Comparison of ENCODE assay signal across 8 mouse cellular contexts in the genomic region with DNA sequence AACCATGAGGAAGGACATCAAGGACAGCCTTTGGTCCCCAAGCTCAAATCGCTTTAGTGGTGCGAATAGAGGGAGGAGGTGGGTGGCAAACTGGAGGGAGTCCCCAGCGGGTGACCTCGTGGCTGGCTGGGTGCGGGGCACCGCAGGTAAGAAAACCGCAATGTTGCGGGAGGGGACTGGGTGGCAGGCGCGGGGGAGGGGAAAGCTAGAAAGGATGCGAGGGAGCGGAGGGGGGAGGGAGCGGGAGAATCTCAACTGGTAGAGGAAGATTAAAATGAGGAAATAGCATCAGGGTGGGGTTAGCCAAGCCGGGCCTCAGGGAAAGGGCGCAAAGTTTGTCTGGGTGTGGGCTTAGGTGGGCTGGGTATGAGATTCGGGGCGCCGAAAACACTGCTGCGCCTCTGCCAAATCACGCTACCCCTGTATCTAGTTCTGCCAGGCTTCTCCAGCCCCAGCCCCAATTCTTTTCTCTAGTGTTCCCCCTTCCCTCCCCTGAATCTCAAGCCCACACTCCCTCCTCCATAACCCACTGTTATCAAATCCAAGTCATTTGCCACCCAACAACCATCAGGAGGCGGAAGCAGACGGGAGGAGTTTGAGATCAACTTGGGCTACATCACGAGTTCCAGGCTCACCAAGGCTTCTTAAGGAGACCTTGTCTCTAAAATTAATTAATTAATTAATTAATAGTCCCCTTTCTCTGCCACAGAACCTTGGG. TPM values are rescaled to one million over a fixed set of nuclear protein-coding genes. Genes with fewer than 3 reads are reported as not detected.
DNase-seq lines count a peak whose midpoint lies in the region; ATAC-seq and TF ChIP-seq lines count a peak whose summit lies in the region.

No protein-coding gene starts in this region.

- no peaks in the 10 kb centered on the region for H3K36me3 ChIP-seq in hindbrain, embryonic 11.5 days (ENCODE audit: control insufficient read depth, insufficient read depth, low read length)
- no peaks in the 10 kb centered on the region for H3K36me3 ChIP-seq in liver, embryonic 15.5 days (replicated peaks)
- H3K36me3 ChIP-seq in stomach, embryonic 14.5 days (ENCODE audit: control insufficient read depth, insufficient read depth, low read length) = no peaks in the 10 kb centered on the region

- peak overlapping the region; percentile 87 for H3K4me3 ChIP-seq in cerebellum, adult 2 months (replicated peaks; ENCODE audit: insufficient read depth, low read depth, low read length)
- peak overlapping the region; percentile 29 for H3K4me3 ChIP-seq in hindbrain, embryonic 11.5 days (ENCODE audit: low read depth, low read length)
- peak overlapping the region; percentile 2; the same call in 1 of the 2 replicates for H3K4me3 ChIP-seq in liver, embryonic 15.5 days (replicated peaks)
- H3K4me3 ChIP-seq in stomach, embryonic 14.5 days (ENCODE audit: low read depth, low read length) = peak overlapping the region; percentile 27

- H3K27ac ChIP-seq in cerebellum, adult 2 months (ENCODE audit: insufficient read depth, low read length) = peak overlapping the region; percentile 9; the same call in 1 of the 2 replicates
- no peak overlapping the region for H3K27ac ChIP-seq in hindbrain, embryonic 11.5 days (ENCODE audit: low read depth, low read length)
- H3K27ac ChIP-seq in liver, embryonic 15.5 days (replicated peaks) = no peak overlapping the region
- H3K27ac ChIP-seq in stomach, embryonic 14.5 days (ENCODE audit: low read length) = no peak overlapping the region

- H3K4me2 ChIP-seq in hindbrain, embryonic 11.5 days (replicated peaks; ENCODE audit: low read depth, low read length) = peak overlapping the region; percentile 48
- no peak overlapping the region for H3K4me2 ChIP-seq in liver, embryonic 15.5 days
- peak overlapping the region; percentile 60 for H3K4me2 ChIP-seq in stomach, embryonic 14.5 days (replicated peaks; ENCODE audit: low read depth, low read length)

- H3K9me3 ChIP-seq in hindbrain, embryonic 11.5 days (ENCODE audit: control insufficient read depth, low read length) = no peaks in the 10 kb centered on the region
- H3K9me3 ChIP-seq in liver, embryonic 15.5 days (replicated peaks) = no peaks in the 10 kb centered on the region
- H3K9me3 ChIP-seq in stomach, embryonic 14.5 days (ENCODE audit: control insufficient read depth, low read depth, low read length) = no peaks in the 10 kb centered on the region

- DNase-seq in cerebellum, adult 2 months = peak; percentile 29 to 48
- no peak for DNase-seq in cerebellum, adult 11 months
- DNase-seq in right cerebral cortex, adult 18-20 months = peak; percentile 53
- no peak for DNase-seq in right cerebral cortex, postnatal 36 days (ENCODE audit: low spot score in 2 of 2)
- DNase-seq in hindbrain, embryonic 11.5 days (ENCODE audit: low spot score) = peak; percentile 8
- DNase-seq in urinary bladder, postnatal 36 days (ENCODE audit: low spot score in 2 of 2) = no peak

- WGBS in cerebellum, adult 2 months = 14% methylated on average over 23 of the region's 23 CpGs
- 3% methylated on average over 23 of the region's 23 CpGs for WGBS in hindbrain, embryonic 11.5 days
- 3% methylated on average over 23 of the region's 23 CpGs for WGBS in liver, embryonic 15.5 days (ENCODE audit: insufficient replicate concordance)
- WGBS in stomach, embryonic 14.5 days = 3% methylated on average over 23 of the region's 23 CpGs

- no peak for ATAC-seq in hindbrain, embryonic 11.5 days (ENCODE audit: low FRiP score)
- ATAC-seq in liver, embryonic 15.5 days (ENCODE audit: insufficient read depth) = no peak
- ATAC-seq in stomach, embryonic 14.5 days (ENCODE audit: insufficient number of reproducible peaks, insufficient read depth, low FRiP score, low read depth) = no peak

- H3K9ac ChIP-seq in hindbrain, embryonic 11.5 days (ENCODE audit: low read depth, low read length) = peak overlapping the region; percentile 12; the same call in 1 of the 2 replicates
- H3K9ac ChIP-seq in liver, embryonic 15.5 days = no peak overlapping the region
- H3K9ac ChIP-seq in stomach, embryonic 14.5 days (replicated peaks; ENCODE audit: low read depth, low read length) = no peak overlapping the region

- TF ChIP-seq POLR2A in cerebellum, adult 2 months (IDR thresholded peaks at IDR 0.05; ENCODE audit: borderline replicate concordance, insufficient read depth, low read length) = no peak

- TF ChIP-seq CTCF in cerebellum, adult 2 months (IDR thresholded peaks at IDR 0.05; ENCODE audit: borderline replicate concordance, insufficient read depth, low read depth, low read length) = no peak

- no peaks in the 10 kb centered on the region for H3K27me3 ChIP-seq in cerebellum, adult 2 months (ENCODE audit: control insufficient read depth, insufficient read depth, low read length)
- peaks cover 26% of the 10 kb centered on the region for H3K27me3 ChIP-seq in hindbrain, embryonic 11.5 days (ENCODE audit: control insufficient read depth, insufficient read depth, low read length)
- peaks cover 74% of the 10 kb centered on the region for H3K27me3 ChIP-seq in liver, embryonic 15.5 days
- H3K27me3 ChIP-seq in stomach, embryonic 14.5 days (ENCODE audit: control insufficient read depth, insufficient read depth, low read length) = peaks cover 11% of the 10 kb centered on the region; the same call in 1 of the 2 replicates

- no peaks in the 10 kb centered on the region for H3K4me1 ChIP-seq in cerebellum, adult 2 months (ENCODE audit: control insufficient read depth, insufficient read depth, low read length)
- peaks cover 2% of the 10 kb centered on the region; the same call in 1 of the 2 replicates for H3K4me1 ChIP-seq in hindbrain, embryonic 11.5 days (replicated peaks; ENCODE audit: control insufficient read depth, insufficient read depth, low read length)
- H3K4me1 ChIP-seq in liver, embryonic 15.5 days (replicated peaks) = no peaks in the 10 kb centered on the region
- H3K4me1 ChIP-seq in stomach, embryonic 14.5 days (ENCODE audit: control insufficient read depth, insufficient read depth, low read length) = peaks cover 12% of the 10 kb centered on the region

RNA-seq across cellular contexts. Expression of a gene that starts 0.7 kb away (rescaled TPM):
- polyA plus RNA-seq in cerebellum, adult 2 months (2012; rRNA removed) = 860 and 925 TPM in 2 replicates
- 0.31 and 0.35 TPM in 2 replicates for polyA plus RNA-seq in hindbrain, embryonic 11.5 days (2014; fragmentation: Nextera tagmentation; extraction: Ambion mirVana)
- 0.15 and 0.26 TPM in 2 replicates for polyA plus RNA-seq in liver, embryonic 15.5 days (2015; fragmentation: Nextera tagmentation; extraction: Ambion mirVana)
- 0.88 and 1.5 TPM in 2 replicates for polyA plus RNA-seq in stomach, embryonic 14.5 days (2014; fragmentation: Nextera tagmentation; extraction: Ambion mirVana)

RNA-seq across cellular contexts. Expression of a gene that starts 23.0 kb away (rescaled TPM):
- polyA plus RNA-seq in cerebellum, adult 2 months (2012; rRNA removed) = 43.5 and 47.1 TPM in 2 replicates
- polyA plus RNA-seq in hindbrain, embryonic 11.5 days (2014; fragmentation: Nextera tagmentation; extraction: Ambion mirVana) = 11.4 and 13.9 TPM in 2 replicates
- polyA plus RNA-seq in liver, embryonic 15.5 days (2015; fragmentation: Nextera tagmentation; extraction: Ambion mirVana) = 3.7 and 4.3 TPM in 2 replicates
- polyA plus RNA-seq in stomach, embryonic 14.5 days (2014; fragmentation: Nextera tagmentation; extraction: Ambion mirVana) = 10.5 and 15.0 TPM in 2 replicates

RNA-seq across cellular contexts. Expression of a gene that starts 57.7 kb away (rescaled TPM):
- polyA plus RNA-seq in cerebellum, adult 2 months (2012; rRNA removed) = 2.7 and 7.3 TPM in 2 replicates
- polyA plus RNA-seq in hindbrain, embryonic 11.5 days (2014; fragmentation: Nextera tagmentation; extraction: Ambion mirVana) = 0.10 and 0.23 TPM in 2 replicates
- polyA plus RNA-seq in liver, embryonic 15.5 days (2015; fragmentation: Nextera tagmentation; extraction: Ambion mirVana) = 0.10 TPM in 1 of 2 replicates, not detected in the other
- polyA plus RNA-seq in stomach, embryonic 14.5 days (2014; fragmentation: Nextera tagmentation; extraction: Ambion mirVana) = 0.26 and 0.28 TPM in 2 replicates

Comparison
In these comparisons a context has a peak if more than half of its experiments do, and no peak if none do; other contexts are left out.
1. DNase-seq: peak in cerebellum, adult 2 months (2 of 2), right cerebral cortex, adult 18-20 months (single experiment) and hindbrain, embryonic 11.5 days (single experiment); none in cerebellum, adult 11 months (single experiment), right cerebral cortex, postnatal 36 days (0 of 2) and urinary bladder, postnatal 36 days (0 of 2).
2. H3K4me3 ChIP-seq: peak in every context shown above with its lines; median percentile 87 in cerebellum, adult 2 months; 29 in hindbrain, embryonic 11.5 days; 27 in stomach, embryonic 14.5 days; 2 in liver, embryonic 15.5 days.
3. RNA of a gene that starts 0.7 kb away (polyA plus RNA-seq): 860 to 925 TPM in cerebellum, adult 2 months; 0.88 to 1.5 TPM in stomach, embryonic 14.5 days, 0.31 to 0.35 TPM in hindbrain, embryonic 11.5 days and 0.15 to 0.26 TPM in liver, embryonic 15.5 days; every median in the first group is over 100 times any median in the second.